Mouse (Mus musculus): ENCODE measurements around the gene Ifitm10. TPM values are rescaled to one million over a fixed set of nuclear protein-coding genes. Genes with fewer than 3 reads are reported as not detected.
"Not testable (repeated sequence)": the region's sequence is repeated elsewhere in the genome, so short reads cannot be mapped to it uniquely, and the experiment has no call there.

Ifitm10 gene
- polyA plus RNA-seq, 1 experiment from 2014 or later, result 3.0 TPM

GRCm38 (mm10) chr7:142285910-142286612 lies 87.5 kb downstream of the Ifitm10 start:
- not testable (repeated sequence) for DNase-seq (ENCODE audit: low spot score); H3K9ac ChIP-seq (ENCODE audit: low read depth, low read length); H3K9me3 ChIP-seq (ENCODE audit: control insufficient read depth, low read length); H3K27me3 ChIP-seq (replicated peaks; ENCODE audit: control insufficient read depth, insufficient read depth, low read length); H3K27ac ChIP-seq (replicated peaks; ENCODE audit: low read depth, low read length); H3K36me3 ChIP-seq (ENCODE audit: control insufficient read depth, insufficient read depth, low read length); ATAC-seq (ENCODE audit: low read depth); H3K4me3 ChIP-seq (ENCODE audit: low read depth, low read length); H3K4me1 ChIP-seq (ENCODE audit: control insufficient read depth, insufficient read depth, low read length); H3K4me2 ChIP-seq (ENCODE audit: low read depth, low read length)
- 58% methylated on average over 9 of the region's 9 CpGs for WGBS

GRCm38 (mm10) chr7:142285130-142285835 lies 88.3 kb downstream of the Ifitm10 start:
- peak overlapping the region; percentile 56 for H3K4me3 ChIP-seq (ENCODE audit: low read depth, low read length)
- H3K27ac ChIP-seq (replicated peaks; ENCODE audit: low read depth, low read length), result no peak overlapping the region
- ATAC-seq (ENCODE audit: low read depth), result peak; percentile 61; the same call in 1 of the 2 replicates
- H3K9ac ChIP-seq (ENCODE audit: low read depth, low read length), result peak overlapping the region; percentile 71; the same call in 1 of the 2 replicates
- no peaks in the 10 kb centered on the region for H3K9me3 ChIP-seq (ENCODE audit: control insufficient read depth, low read length)
- H3K27me3 ChIP-seq (replicated peaks; ENCODE audit: control insufficient read depth, insufficient read depth, low read length), result peaks cover 6% of the 10 kb centered on the region; the same call in 1 of the 2 replicates
- peak overlapping the region; percentile 73 for H3K4me2 ChIP-seq (ENCODE audit: low read depth, low read length)
- no peaks in the 10 kb centered on the region for H3K4me1 ChIP-seq (ENCODE audit: control insufficient read depth, insufficient read depth, low read length)
- H3K36me3 ChIP-seq (ENCODE audit: control insufficient read depth, insufficient read depth, low read length), result no peaks in the 10 kb centered on the region
- peak; percentile 60 for DNase-seq (ENCODE audit: low spot score)
- 21% methylated on average over 23 of the region's 23 CpGs for WGBS

GRCm38 (mm10) chr7:142284615-142285080 lies 88.9 kb downstream of the Ifitm10 start:
- H3K9ac ChIP-seq (ENCODE audit: low read depth, low read length), result peak overlapping the region; percentile 71
- H3K36me3 ChIP-seq (ENCODE audit: control insufficient read depth, insufficient read depth, low read length), result no peaks in the 10 kb centered on the region
- peak overlapping the region; percentile 56 for H3K4me3 ChIP-seq (ENCODE audit: low read depth, low read length)
- H3K27ac ChIP-seq (replicated peaks; ENCODE audit: low read depth, low read length), result peak overlapping the region; percentile 87
- DNase-seq (ENCODE audit: low spot score) (peak; percentile 97), ATAC-seq (ENCODE audit: low read depth) (peak; percentile 89)
- peak overlapping the region; percentile 73 for H3K4me2 ChIP-seq (ENCODE audit: low read depth, low read length)
- H3K9me3 ChIP-seq (ENCODE audit: control insufficient read depth, low read length), result no peaks in the 10 kb centered on the region
- under 1% methylated on average over 19 of the region's 19 CpGs for WGBS
- H3K4me1 ChIP-seq (ENCODE audit: control insufficient read depth, insufficient read depth, low read length), result no peaks in the 10 kb centered on the region
- peaks cover 6% of the 10 kb centered on the region; the same call in 1 of the 2 replicates for H3K27me3 ChIP-seq (replicated peaks; ENCODE audit: control insufficient read depth, insufficient read depth, low read length)

GRCm38 (mm10) chr7:142284023-142284591 lies 89.4 kb downstream of the Ifitm10 start:
- 0% methylated on average over 38 of the region's 38 CpGs for WGBS
- Histone ChIP-seq H3K4me2 (ENCODE audit: low read depth, low read length) (peak overlapping the region; percentile 73), H3K36me3 (ENCODE audit: control insufficient read depth, insufficient read depth, low read length) (no peaks in the 10 kb centered on the region), H3K9ac (ENCODE audit: low read depth, low read length) (peak overlapping the region; percentile 71), H3K9me3 (ENCODE audit: control insufficient read depth, low read length) (no peaks in the 10 kb centered on the region), H3K4me1 (ENCODE audit: control insufficient read depth, insufficient read depth, low read length) (no peaks in the 10 kb centered on the region), H3K27ac (replicated peaks; ENCODE audit: low read depth, low read length) (peak overlapping the region; percentile 87), H3K27me3 (replicated peaks; ENCODE audit: control insufficient read depth, insufficient read depth, low read length) (peaks cover 6% of the 10 kb centered on the region; the same call in 1 of the 2 replicates), H3K4me3 (ENCODE audit: low read depth, low read length) (peak overlapping the region; percentile 56)
- ATAC-seq (ENCODE audit: low read depth), result peak; percentile 85
- peak; percentile 89 for DNase-seq (ENCODE audit: low spot score)

GRCm38 (mm10) chr7:142282847-142283246 lies 90.7 kb downstream of the Ifitm10 start:
- not testable (repeated sequence) for H3K9ac ChIP-seq (ENCODE audit: low read depth, low read length); H3K9me3 ChIP-seq (ENCODE audit: control insufficient read depth, low read length); H3K4me3 ChIP-seq (ENCODE audit: low read depth, low read length); H3K36me3 ChIP-seq (ENCODE audit: control insufficient read depth, insufficient read depth, low read length); H3K27ac ChIP-seq (replicated peaks; ENCODE audit: low read depth, low read length); DNase-seq (ENCODE audit: low spot score); H3K27me3 ChIP-seq (replicated peaks; ENCODE audit: control insufficient read depth, insufficient read depth, low read length); ATAC-seq (ENCODE audit: low read depth); H3K4me2 ChIP-seq (ENCODE audit: low read depth, low read length); H3K4me1 ChIP-seq (ENCODE audit: control insufficient read depth, insufficient read depth, low read length)
- 52% methylated on average over 2 of the region's 2 CpGs for WGBS

- H3K9ac ChIP-seq (ENCODE audit: low read depth, low read length); H3K4me2 ChIP-seq (ENCODE audit: low read depth, low read length): not testable (repeated sequence)
These were observed 94.3 kb downstream of the Ifitm10 start for GRCm38 (mm10) chr7:142279291-142279690.

GRCm38 (mm10) chr7:142278183-142278582 lies 95.4 kb downstream of the Ifitm10 start:
- H3K36me3 ChIP-seq (ENCODE audit: control insufficient read depth, insufficient read depth, low read length); H3K9me3 ChIP-seq (ENCODE audit: control insufficient read depth, low read length); H3K4me3 ChIP-seq (ENCODE audit: low read depth, low read length); H3K4me1 ChIP-seq (ENCODE audit: control insufficient read depth, insufficient read depth, low read length); H3K4me2 ChIP-seq (ENCODE audit: low read depth, low read length); H3K27ac ChIP-seq (replicated peaks; ENCODE audit: low read depth, low read length); H3K9ac ChIP-seq (ENCODE audit: low read depth, low read length); H3K27me3 ChIP-seq (replicated peaks; ENCODE audit: control insufficient read depth, insufficient read depth, low read length): not testable (repeated sequence)
- ATAC-seq (ENCODE audit: low read depth) (peak; percentile 75; the same call in 1 of the 2 replicates), DNase-seq (ENCODE audit: low spot score) (peak; percentile 72)
- WGBS, result 3% methylated on average over 3 of the region's 3 CpGs

More at GRCm38 (mm10) chr7:142279291-142279690, 94.3 kb downstream of the Ifitm10 start:
- not testable (repeated sequence) for H3K27me3 ChIP-seq (replicated peaks; ENCODE audit: control insufficient read depth, insufficient read depth, low read length); DNase-seq (ENCODE audit: low spot score); H3K9me3 ChIP-seq (ENCODE audit: control insufficient read depth, low read length); H3K4me3 ChIP-seq (ENCODE audit: low read depth, low read length); ATAC-seq (ENCODE audit: low read depth); H3K36me3 ChIP-seq (ENCODE audit: control insufficient read depth, insufficient read depth, low read length); H3K4me1 ChIP-seq (ENCODE audit: control insufficient read depth, insufficient read depth, low read length); H3K27ac ChIP-seq (replicated peaks; ENCODE audit: low read depth, low read length)
- 62% methylated on average over 1 of the region's 1 CpGs for WGBS
